Mouse (Mus musculus) lung, embryonic 16.5 days (tissue): ENCODE results near the gene Mad1l1. TPM values are rescaled to one million over a fixed set of nuclear protein-coding genes. Genes with fewer than 3 reads are reported as not detected.

Experiments
- ATAC-seq: fragments of 200-750 bp; cut with Nextera tagmentation; 2 replicates; pipeline ENCODE4 v1.8.0; 2017; ENCODE audit warnings: low read depth, mild to moderate bottlenecking, moderate library complexity
- H3K27ac ChIP-seq: fragments of 300-500 bp; sonication (generic); 2 replicates; pipeline ENCODE4 v1.5.1; 2014; ENCODE audit warnings: mild to moderate bottlenecking, control low read depth, low read length
- H3K27me3 ChIP-seq: fragments of 300-500 bp; sonication (generic); 2 replicates; pipeline ENCODE4 v1.6.1; 2014; ENCODE audit warnings: low read depth, low read length, mixed read lengths; ENCODE audit not compliant: control insufficient read depth, insufficient read depth
- H3K36me3 ChIP-seq: fragments of 300-500 bp; sonication (generic); 2 replicates; pipeline ENCODE4 v1.6.1; 2014; ENCODE audit warnings: low read length; ENCODE audit not compliant: control insufficient read depth, insufficient read depth
- H3K4me1 ChIP-seq: fragments of 300-500 bp; sonication (generic); replicated peaks from 2 replicates; pipeline ENCODE4 v1.6.1; 2014; ENCODE audit warnings: low read length, mixed read lengths; ENCODE audit not compliant: control insufficient read depth, insufficient read depth
- H3K4me2 ChIP-seq: fragments of 300-500 bp; sonication (generic); 2 replicates; pipeline ENCODE4 v1.6.1; 2014; ENCODE audit warnings: low read depth, low read length, control low read depth
- H3K4me3 ChIP-seq: fragments of 300-500 bp; sonication (generic); 2 replicates; pipeline ENCODE4 v1.5.1; 2014; ENCODE audit warnings: mild to moderate bottlenecking, low read length, control low read depth
- H3K9ac ChIP-seq: fragments of 300-500 bp; sonication (generic); 2 replicates; pipeline ENCODE4 v1.6.1; 2014; ENCODE audit warnings: low read length, control low read depth
- H3K9me3 ChIP-seq: fragments of 300-500 bp; sonication (generic); 2 replicates; pipeline ENCODE4 v1.6.1; 2016; ENCODE audit warnings: low read length; ENCODE audit not compliant: control insufficient read depth
- WGBS: fragments of 180-500 bp; shearing (Covaris S2); extraction: QIAGEN DNeasy Blood & Tissue Kit; methylation state at CpG from one replicate; pipeline ENCODE4 v1.1.7; 2014; 5-methylcytosine and 5-hydroxymethylcytosine counted together
- polyA plus RNA-seq: library from polyadenylated mRNA; unstranded; fragments of >200 nt; fragmentation: Nextera tagmentation; extraction: Ambion mirVana; gene quantifications from 2 replicates; pipeline ENCODE4 v1.2.1, GENCODE M21; 2015

Gene Mad1l1
- polyA plus RNA-seq, 1 experiment from 2014 or later, result 54.1 TPM

GRCm38 (mm10) chr5:140115434-140116271, 205.7 kb downstream of the Mad1l1 start:
- Histone ChIP-seq H3K9me3 (no peaks in the 10 kb centered on the region), H3K4me2 (no peak overlapping the region), H3K9ac (no peak overlapping the region), H3K27ac (peak overlapping the region; percentile 60), H3K36me3 (no peaks in the 10 kb centered on the region), H3K4me1 (peaks cover 20% of the 10 kb centered on the region), H3K27me3 (no peaks in the 10 kb centered on the region), H3K4me3 (no peak overlapping the region)
- peak; percentile 85 for ATAC-seq
- 9% methylated on average over 8 of the region's 8 CpGs for WGBS

- 78% methylated on average over 3 of the region's 3 CpGs for WGBS
Measured at GRCm38 (mm10) chr5:140114512-140115060, 206.8 kb downstream of the Mad1l1 start.

GRCm38 (mm10) chr5:140113281-140113680, 208.1 kb downstream of the Mad1l1 start:
- no peak overlapping the region for H3K4me2 ChIP-seq
- no peak for ATAC-seq
- H3K36me3 ChIP-seq, result no peaks in the 10 kb centered on the region
- WGBS, result 81% methylated on average over 2 of the region's 2 CpGs
- H3K9ac ChIP-seq, result no peak overlapping the region
- H3K4me3 ChIP-seq, result no peak overlapping the region
- no peak overlapping the region for H3K27ac ChIP-seq
- no peaks in the 10 kb centered on the region for H3K27me3 ChIP-seq
- no peaks in the 10 kb centered on the region for H3K9me3 ChIP-seq
- peaks cover 20% of the 10 kb centered on the region for H3K4me1 ChIP-seq

More at GRCm38 (mm10) chr5:140114512-140115060, 206.8 kb downstream of the Mad1l1 start:
- Histone ChIP-seq H3K9me3 (no peaks in the 10 kb centered on the region), H3K27me3 (no peaks in the 10 kb centered on the region), H3K4me3 (no peak overlapping the region), H3K4me2 (no peak overlapping the region), H3K9ac (no peak overlapping the region), H3K4me1 (peaks cover 20% of the 10 kb centered on the region), H3K36me3 (no peaks in the 10 kb centered on the region), H3K27ac (no peak overlapping the region)
- no peak for ATAC-seq

- H3K36me3 ChIP-seq, result no peaks in the 10 kb centered on the region
- peaks cover 4% of the 10 kb centered on the region for H3K4me1 ChIP-seq
- WGBS, result 40% methylated on average over 3 of the region's 3 CpGs
- H3K9me3 ChIP-seq, result no peaks in the 10 kb centered on the region
- no peak overlapping the region for H3K27ac ChIP-seq
- ATAC-seq, result 0 out of 2 replicates have a peak, but pooled peaks have one; percentile 41
- H3K4me3 ChIP-seq, result no peak overlapping the region
- H3K9ac ChIP-seq, result no peak overlapping the region
- H3K27me3 ChIP-seq, result no peaks in the 10 kb centered on the region
- H3K4me2 ChIP-seq, result no peak overlapping the region
Measured at GRCm38 (mm10) chr5:140110024-140110423, 211.3 kb downstream of the Mad1l1 start.

GRCm38 (mm10) chr5:140107907-140108306, 213.4 kb downstream of the Mad1l1 start:
- WGBS, result 67% methylated on average over 2 of the region's 2 CpGs
- ATAC-seq, result no peak
- Histone ChIP-seq H3K9ac (no peak overlapping the region), H3K9me3 (no peaks in the 10 kb centered on the region), H3K27ac (no peak overlapping the region), H3K4me3 (no peak overlapping the region), H3K36me3 (no peaks in the 10 kb centered on the region), H3K27me3 (no peaks in the 10 kb centered on the region), H3K4me1 (no peaks in the 10 kb centered on the region), H3K4me2 (no peak overlapping the region)

- 70% methylated on average over 3 of the region's 3 CpGs for WGBS
- Histone ChIP-seq H3K4me2 (no peak overlapping the region), H3K4me3 (no peak overlapping the region), H3K27ac (no peak overlapping the region), H3K9me3 (no peaks in the 10 kb centered on the region), H3K36me3 (no peaks in the 10 kb centered on the region), H3K27me3 (no peaks in the 10 kb centered on the region), H3K4me1 (no peaks in the 10 kb centered on the region), H3K9ac (no peak overlapping the region)
- no peak for ATAC-seq
Measured at GRCm38 (mm10) chr5:140106051-140106450, 215.3 kb downstream of the Mad1l1 start.

- 86% methylated on average over 1 of the region's 1 CpGs for WGBS
- Histone ChIP-seq H3K9ac (no peak overlapping the region), H3K27me3 (no peaks in the 10 kb centered on the region), H3K27ac (no peak overlapping the region), H3K4me3 (no peak overlapping the region), H3K4me1 (no peaks in the 10 kb centered on the region), H3K36me3 (no peaks in the 10 kb centered on the region), H3K9me3 (no peaks in the 10 kb centered on the region), H3K4me2 (no peak overlapping the region)
- no peak for ATAC-seq
Measured at GRCm38 (mm10) chr5:140104891-140105290, 216.5 kb downstream of the Mad1l1 start.

- H3K9ac ChIP-seq, result no peak overlapping the region
- no peaks in the 10 kb centered on the region for H3K4me1 ChIP-seq
- no peaks in the 10 kb centered on the region for H3K27me3 ChIP-seq
- WGBS, result 83% methylated on average over 8 of the region's 8 CpGs
- no peaks in the 10 kb centered on the region for H3K9me3 ChIP-seq
- no peak overlapping the region for H3K4me2 ChIP-seq
- ATAC-seq, result no peak
- no peak overlapping the region for H3K27ac ChIP-seq
- no peaks in the 10 kb centered on the region for H3K36me3 ChIP-seq
- no peak overlapping the region for H3K4me3 ChIP-seq
Measured at GRCm38 (mm10) chr5:140102731-140103130, 218.6 kb downstream of the Mad1l1 start.

GRCm38 (mm10) chr5:140101409-140102009, 219.8 kb downstream of the Mad1l1 start:
- Histone ChIP-seq H3K9me3 (no peaks in the 10 kb centered on the region), H3K27ac (no peak overlapping the region), H3K9ac (no peak overlapping the region), H3K4me1 (no peaks in the 10 kb centered on the region), H3K27me3 (no peaks in the 10 kb centered on the region), H3K4me2 (no peak overlapping the region), H3K4me3 (no peak overlapping the region), H3K36me3 (no peaks in the 10 kb centered on the region)
- WGBS, result 89% methylated on average over 14 of the region's 14 CpGs
- ATAC-seq, result no peak
